Mouse (Mus musculus) olfactory bulb, adult 2 months (tissue): ENCODE data around the gene Ddx43. TPM values are rescaled to one million over a fixed set of nuclear protein-coding genes. Genes with fewer than 3 reads are reported as not detected.
"Not testable (repeated sequence)": the region's sequence is repeated elsewhere in the genome, so short reads cannot be mapped to it uniquely, and the experiment has no call there.

Experiments used
- H3K27ac ChIP-seq: fragments of 200-500 bp; 2 replicates; pipeline ENCODE4 v1.5.1; 2012; ENCODE audit warnings: low read depth, low read length; ENCODE audit not compliant: insufficient read depth
- H3K4me1 ChIP-seq: fragments of 200-500 bp; 2 replicates; pipeline ENCODE4 v1.6.1; 2012; ENCODE audit warnings: low read length; ENCODE audit not compliant: control insufficient read depth, insufficient read depth
- H3K4me3 ChIP-seq: fragments of 200-500 bp; 2 replicates; pipeline ENCODE4 v1.5.1; 2012; ENCODE audit warnings: mild to moderate bottlenecking, low read depth, low read length, moderate library complexity; ENCODE audit not compliant: insufficient read depth
- CTCF ChIP-seq: fragments of 200-500 bp; IDR thresholded peaks from 2 replicates; pipeline ENCODE4 v1.5.1; 2012; ENCODE audit warnings: low read depth, mild to moderate bottlenecking, low read length, moderate library complexity; ENCODE audit not compliant: insufficient read depth
- POLR2A ChIP-seq: fragments of 200-500 bp; IDR thresholded peaks from 2 replicates; pipeline ENCODE4 v1.6.1; 2012; ENCODE audit warnings: mild to moderate bottlenecking, low read depth, low read length, moderate library complexity; ENCODE audit not compliant: insufficient read depth
- WGBS: fragments of 180-500 bp; shearing (Covaris S2); methylation state at CpG from one replicate; pipeline ENCODE4 v1.1.7; 2018; 5-methylcytosine and 5-hydroxymethylcytosine counted together
- polyA plus RNA-seq: library from polyadenylated mRNA; stranded (reverse); fragments of >200 nt; gene quantifications from 2 replicates; pipeline ENCODE4 v1.2.4, GENCODE M21; 2012; ENCODE audit warnings: low replicate concordance; ENCODE audit not compliant: missing spikeins, insufficient read depth, insufficient read length

Gene Ddx43
- polyA plus RNA-seq, 1 experiment, result not detected

GRCm38 (mm10) chr9:78359750-78360483 is 35.7 kb upstream of the Ddx43 start:
- H3K4me3 ChIP-seq, result no peak overlapping the region
- H3K4me1 ChIP-seq, result no peaks in the 10 kb centered on the region
- H3K27ac ChIP-seq, result no peak overlapping the region
- WGBS, result 85% methylated on average over 6 of the region's 6 CpGs
- TF ChIP-seq CTCF (no peak), POLR2A (no peak)

DNA sequence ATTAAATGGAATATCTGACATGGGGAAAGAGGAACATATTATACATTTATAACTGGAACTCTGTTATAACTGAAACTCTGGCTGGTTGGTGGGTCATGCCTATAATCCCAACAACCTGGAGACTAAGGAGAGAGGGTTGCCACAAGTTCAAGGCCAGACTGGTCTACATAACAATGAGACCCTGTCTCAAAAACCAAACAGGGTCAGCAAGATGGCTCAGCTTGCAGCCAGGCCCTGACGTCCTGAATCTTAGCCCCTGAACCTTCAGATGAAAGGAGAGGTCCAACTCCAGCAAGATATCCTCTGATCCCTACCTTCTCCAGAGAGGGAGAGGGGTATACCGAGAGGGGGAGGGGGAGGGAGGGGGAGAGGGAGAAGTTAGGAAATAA is 35.1 kb upstream of the Ddx43 start:
- Histone ChIP-seq H3K27ac (no peak overlapping the region), H3K4me3 (no peak overlapping the region), H3K4me1 (no peaks in the 10 kb centered on the region)
- 51% methylated on average over 2 of the region's 2 CpGs for WGBS
- no peak for TF ChIP-seq CTCF
- TF ChIP-seq POLR2A, result no peak

DNA sequence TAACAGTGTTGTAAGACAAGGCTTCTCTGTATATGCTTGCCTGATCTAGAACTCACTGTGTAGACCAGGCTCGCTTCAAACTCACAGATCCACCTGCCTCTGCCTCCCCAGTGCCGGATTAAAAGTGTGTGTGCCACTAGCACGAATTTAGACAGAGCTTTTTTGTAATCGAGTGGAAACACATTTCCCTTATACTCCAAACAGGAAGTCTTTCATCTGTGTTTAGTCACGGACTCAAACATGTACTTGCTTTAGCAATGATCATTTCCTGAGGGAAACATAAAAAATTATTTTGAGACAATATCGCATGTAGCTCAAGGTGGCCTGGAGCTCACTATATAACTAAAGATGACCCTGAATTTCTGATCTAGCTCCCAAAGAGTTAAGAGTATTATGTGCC is 32.2 kb upstream of the Ddx43 start:
- Histone ChIP-seq H3K4me1 (no peaks in the 10 kb centered on the region), H3K4me3 (no peak overlapping the region), H3K27ac (no peak overlapping the region)
- TF ChIP-seq CTCF (no peak), POLR2A (no peak)
- 65% methylated on average over 6 of the region's 6 CpGs for WGBS

GRCm38 (mm10) chr9:78364701-78365100 is 30.9 kb upstream of the Ddx43 start:
- 90% methylated on average over 6 of the region's 6 CpGs for WGBS
- H3K4me3 ChIP-seq, result no peak overlapping the region
- TF ChIP-seq CTCF (no peak), POLR2A (no peak)
- H3K27ac ChIP-seq, result no peak overlapping the region
- no peaks in the 10 kb centered on the region for H3K4me1 ChIP-seq

DNA sequence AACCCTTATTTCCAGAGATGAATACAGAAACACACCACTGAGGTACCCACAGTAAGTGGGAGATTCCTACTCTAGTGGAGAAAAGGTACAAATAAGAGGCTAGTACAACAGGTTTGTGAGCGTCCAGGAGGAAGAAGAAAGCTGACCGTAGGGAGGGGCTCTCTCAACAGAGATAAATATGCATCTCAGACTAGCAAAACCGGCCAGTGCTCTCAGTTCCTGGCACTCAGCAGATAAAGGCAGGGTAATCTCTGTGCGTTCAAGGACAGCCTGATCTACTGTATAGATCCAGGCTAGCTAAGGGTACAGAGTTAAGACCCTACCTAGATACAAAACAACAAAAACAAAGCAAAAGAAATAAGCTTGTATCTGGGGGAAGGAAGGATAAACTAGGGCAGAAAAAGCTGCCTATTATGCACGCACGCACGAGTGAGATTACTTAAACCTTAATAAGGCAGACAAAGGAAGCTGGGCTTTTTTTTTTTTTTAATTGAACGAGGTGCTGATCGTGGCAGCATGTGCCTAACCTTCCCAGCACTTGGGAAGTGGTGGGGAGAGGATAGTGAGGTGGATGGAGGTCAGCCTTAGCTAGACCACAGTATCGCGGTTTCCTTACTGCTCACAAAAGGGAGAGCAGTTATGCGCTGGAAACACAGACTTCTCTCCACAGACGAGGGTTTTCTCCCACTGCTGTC is 29.6 kb upstream of the Ddx43 start:
- Histone ChIP-seq H3K27ac (no peak overlapping the region), H3K4me1 (no peaks in the 10 kb centered on the region), H3K4me3 (no peak overlapping the region)
- 64% methylated on average over 13 of the region's 13 CpGs for WGBS
- no peak for TF ChIP-seq POLR2A
- no peak for TF ChIP-seq CTCF

DNA sequence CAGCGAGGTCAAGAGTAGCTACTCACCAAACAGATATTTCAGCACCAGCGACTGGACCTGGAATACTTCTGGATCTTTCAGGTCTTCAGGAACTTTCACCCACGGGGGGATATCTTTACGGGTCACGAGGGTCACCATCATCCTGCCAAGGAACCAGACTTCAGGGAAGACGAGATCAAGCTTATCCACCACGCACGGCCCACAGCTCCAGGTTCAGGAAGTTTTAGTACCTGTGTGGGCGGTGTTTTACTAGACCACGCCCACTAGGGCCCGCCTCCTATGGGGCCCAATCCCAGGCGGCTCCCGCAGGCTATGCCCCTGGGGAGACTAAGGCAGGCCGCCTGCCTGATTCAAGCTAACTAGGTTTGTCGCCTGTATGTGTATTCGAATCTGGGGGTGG is 27.6 kb upstream of the Ddx43 start, which contains the start of gene Dppa5a:
Gene Dppa5a, minus strand, starts transcription at position 219 of the 400 bp plus-strand sequence.
- H3K4me3 ChIP-seq, H3K27ac ChIP-seq: not testable (repeated sequence)
- 98% methylated on average over 16 of the region's 16 CpGs for WGBS

GRCm38 (mm10) chr9:78368671-78369293 is 26.8 kb upstream of the Ddx43 start:
- TF ChIP-seq POLR2A, result no peak
- TF ChIP-seq CTCF, result no peak
- 82% methylated on average over 3 of the region's 3 CpGs for WGBS
- no peak overlapping the region for H3K27ac ChIP-seq
- H3K4me1 ChIP-seq, result no peaks in the 10 kb centered on the region
- no peak overlapping the region for H3K4me3 ChIP-seq

More for the DNA sequence above, 27.6 kb upstream of the Ddx43 start, which contains the start of gene Dppa5a:
- not testable (repeated sequence) for H3K4me1 ChIP-seq

DNA sequence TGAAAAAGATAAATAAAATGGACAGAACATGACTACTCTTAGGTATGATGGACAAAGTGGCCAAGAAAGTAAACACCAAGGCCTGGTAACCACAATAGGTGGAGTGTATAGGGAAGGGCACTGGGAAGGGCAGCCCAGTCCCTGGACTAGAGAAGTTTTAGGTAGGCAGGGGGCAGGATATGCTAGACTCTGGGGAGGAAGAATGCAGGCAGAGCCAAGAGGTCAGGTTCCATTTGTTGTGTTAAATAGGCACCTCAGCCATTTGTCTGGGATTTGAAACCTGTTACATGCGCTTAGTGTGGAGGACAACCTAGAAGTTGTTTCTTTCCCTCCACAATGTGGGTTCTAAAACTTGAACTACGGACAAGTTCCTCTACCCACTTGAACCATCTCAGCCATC is 26.2 kb upstream of the Ddx43 start:
- Histone ChIP-seq H3K27ac (no peak overlapping the region), H3K4me1 (no peaks in the 10 kb centered on the region), H3K4me3 (no peak overlapping the region)
- TF ChIP-seq CTCF, result no peak
- TF ChIP-seq POLR2A, result no peak
- WGBS, result 100% methylated on average over 2 of the region's 2 CpGs

- 95% methylated on average over 7 of the region's 7 CpGs for WGBS
- Histone ChIP-seq H3K27ac (no peak overlapping the region), H3K4me3 (no peak overlapping the region), H3K4me1 (no peaks in the 10 kb centered on the region)
- TF ChIP-seq POLR2A, result no peak
- TF ChIP-seq CTCF, result no peak
These were observed 25.8 kb upstream of the Ddx43 start for GRCm38 (mm10) chr9:78369786-78370185.
